Mouse (Mus musculus) neutrophil, adult 65 days (primary cell): ENCODE data around the gene B230118H07Rik. TPM values are rescaled to one million over a fixed set of nuclear protein-coding genes. Genes with fewer than 3 reads are reported as not detected.

Experiments
- total RNA-seq: library from RNA; stranded (reverse); gene quantifications from 2 replicates; pipeline ENCODE4 v1.2.4, GENCODE M21; 2023

B230118H07Rik gene
- total RNA-seq, result 3.6 and 10.2 TPM in 2 replicates

DNA sequence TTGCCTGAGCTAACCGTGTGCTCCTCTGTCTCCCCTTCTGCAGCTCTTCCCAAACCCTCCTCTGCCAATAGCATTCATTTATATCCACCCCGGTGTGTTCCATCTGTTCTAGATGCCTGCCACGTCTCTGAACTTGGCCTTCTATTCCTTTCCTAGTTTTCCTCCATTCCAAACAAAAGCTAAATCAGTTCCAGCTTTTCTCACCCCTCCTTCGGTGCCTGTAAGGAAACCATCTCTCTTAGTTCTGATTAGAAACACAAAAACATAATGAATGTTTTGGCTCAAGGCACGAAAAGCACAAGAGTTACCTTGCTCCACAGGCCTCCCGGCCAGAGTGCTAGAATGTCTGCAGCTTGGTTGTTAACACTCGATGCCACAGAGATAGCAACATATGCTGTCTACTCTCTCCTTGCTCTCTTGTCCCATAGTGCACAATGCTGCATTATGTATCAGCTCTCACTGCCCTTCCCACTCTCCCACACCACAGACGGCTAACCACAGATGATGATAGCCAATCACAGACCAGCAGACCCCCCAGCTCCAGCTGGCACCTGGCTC, at the start of gene B230118H07Rik, which contains the start of gene Rag1:
TSS of gene B230118H07Rik (minus strand) at position 419 of the 558 bp plus-strand sequence.
TSS of gene Rag1 (minus strand) at position 388 of the 558 bp plus-strand sequence.

DNA sequence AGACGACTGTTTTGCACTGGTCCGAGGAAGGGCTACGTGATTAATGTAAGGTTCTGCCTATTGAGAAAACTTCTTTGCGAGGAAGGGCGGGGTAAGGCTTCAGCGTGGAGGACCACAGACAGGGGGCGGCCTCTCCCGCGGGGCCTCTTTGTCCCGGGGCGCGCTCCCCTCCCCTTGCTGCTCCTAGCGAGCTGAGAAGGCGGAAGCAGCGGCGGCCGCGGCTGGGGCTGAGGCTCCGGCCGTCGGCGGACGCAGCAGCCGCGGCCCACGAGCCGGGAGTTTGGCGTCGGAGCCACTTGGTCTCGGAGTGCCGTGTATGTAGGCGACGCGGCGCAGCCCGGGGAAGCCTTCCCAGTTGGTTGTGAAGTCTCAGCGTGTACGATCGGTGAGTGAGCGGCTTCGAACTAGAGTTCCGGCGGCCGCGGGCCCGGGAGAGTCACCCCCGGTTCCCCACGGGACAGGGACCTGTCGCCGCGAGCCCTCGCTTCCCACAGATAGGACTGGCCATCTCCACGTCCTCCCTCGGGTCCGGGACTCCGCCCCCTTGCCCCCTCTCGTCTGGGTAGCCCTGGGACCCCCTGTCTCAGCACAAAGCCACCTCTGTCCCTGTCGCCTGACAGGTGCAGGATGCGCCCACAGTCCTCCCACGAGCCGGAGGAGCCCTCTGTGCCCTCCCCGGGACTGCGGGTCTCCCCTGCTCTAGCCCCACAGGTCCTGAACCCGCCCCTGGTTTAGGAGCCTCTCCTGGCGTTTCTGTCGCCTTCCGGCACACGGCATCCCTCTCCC, 29.1 kb upstream of the B230118H07Rik start, which contains the start of gene Traf6:
TSS of gene Traf6 (plus strand) at position 194 of the 786 bp plus-strand sequence.

DNA sequence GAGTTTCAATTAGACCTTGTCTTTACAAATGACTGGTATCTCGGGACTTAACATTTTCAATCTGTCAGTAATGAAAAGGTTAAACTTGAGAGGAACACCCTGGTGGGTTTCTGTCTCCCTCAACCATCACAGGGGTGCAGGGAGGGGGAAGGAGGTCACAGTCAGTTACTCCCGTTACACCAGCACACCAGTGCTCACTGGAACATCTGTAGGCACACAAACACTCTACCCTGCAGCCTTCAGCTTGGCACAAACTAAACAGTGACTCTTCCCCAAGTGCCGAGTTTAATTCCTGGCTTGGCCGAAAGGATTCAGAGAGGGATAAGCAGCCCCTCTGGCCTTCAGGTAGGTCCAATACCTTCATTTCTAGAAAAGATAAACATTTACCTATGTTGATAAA, 24.8 kb downstream of the B230118H07Rik start, which contains the start of gene Rag2:
TSS of gene Rag2 (plus strand) at position 193 of the 400 bp plus-strand sequence.

Other genes starting within 250 kb of the B230118H07Rik start
- gene Rag2, start 24.8 kb downstream of the B230118H07Rik start, total RNA-seq, result 0.34 TPM in 1 of 2 replicates, not detected in the other
- gene Rag1, start within 50 bp of the B230118H07Rik start, total RNA-seq, result 0.38 and 0.93 TPM in 2 replicates
- gene Traf6, start 28.9 kb upstream of the B230118H07Rik start, total RNA-seq, result 25.9 and 29.0 TPM in 2 replicates
- 9.0 and 9.4 TPM in 2 replicates for gene Prr5l, start 233.5 kb upstream of the B230118H07Rik start, total RNA-seq
- 18.1 and 19.5 TPM in 2 replicates for gene Commd9, start 236.7 kb upstream of the B230118H07Rik start, total RNA-seq